Mouse (Mus musculus): Measurements from ENCODE around the gene Zfp672.

The Zfp672 gene

DNA sequence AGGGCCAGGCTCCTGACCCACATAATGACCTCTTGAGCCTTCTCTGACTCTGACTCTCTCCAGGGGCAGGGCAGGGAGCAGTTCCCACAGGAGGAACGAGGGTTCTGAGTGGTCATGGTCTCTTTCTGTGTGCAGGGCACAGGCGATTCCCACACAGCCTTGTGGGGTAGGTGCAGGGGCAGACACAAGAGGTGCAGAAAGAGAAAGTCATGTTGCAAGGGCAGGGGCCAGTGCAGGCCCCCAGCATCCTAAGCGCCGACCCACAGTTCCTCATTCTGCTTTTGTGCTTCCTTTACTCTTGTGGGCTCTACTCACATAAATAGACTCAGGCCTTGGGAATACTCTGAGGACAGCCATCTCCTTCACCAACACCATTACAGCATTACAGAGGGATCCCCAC, 54.4 kb downstream of the Zfp672 start:
- no peak for DNase-seq

DNA sequence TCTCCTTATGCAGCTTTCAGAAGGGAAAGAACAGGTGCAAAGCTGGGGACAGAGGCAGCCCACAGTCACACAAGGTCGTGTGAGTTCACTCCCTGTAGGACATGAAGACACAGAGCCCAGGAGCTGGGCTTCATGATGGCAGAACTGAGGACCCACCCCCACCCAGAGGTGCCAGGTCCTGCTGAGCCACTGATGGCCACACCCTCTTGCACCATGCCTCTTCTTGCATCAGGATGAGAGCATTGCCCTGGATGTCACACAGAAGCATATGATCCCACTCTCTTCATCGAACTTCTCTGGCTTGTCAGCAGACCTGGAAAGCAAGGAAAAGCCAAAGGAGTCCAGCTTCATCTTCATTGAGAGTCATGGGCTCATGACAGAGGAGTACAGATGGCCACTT, 55.6 kb downstream of the Zfp672 start, which contains the start of gene 4930438A08Rik:
TSS of gene 4930438A08Rik (plus strand) at position 228 of the 400 bp plus-strand sequence.
- DNase-seq, result no peak

DNA sequence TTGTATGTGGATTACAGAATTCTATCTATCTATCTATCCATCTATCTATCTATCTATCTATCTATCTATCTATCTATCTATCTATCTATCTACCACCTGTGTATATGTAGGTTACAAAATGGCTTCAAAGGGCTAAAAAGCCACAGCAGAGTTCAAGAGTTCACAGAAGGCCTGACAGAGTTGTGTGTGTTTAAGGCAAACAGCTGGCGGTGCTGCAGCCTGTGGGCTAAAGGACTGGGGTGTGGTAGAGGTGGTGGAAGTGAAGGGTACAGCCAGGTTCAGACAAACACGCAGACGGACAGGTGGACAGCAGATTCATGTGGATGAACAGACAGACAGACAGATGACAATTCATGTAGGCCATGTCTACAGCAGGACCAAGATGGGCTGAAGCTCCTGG, 61.9 kb downstream of the Zfp672 start:
- DNase-seq, result no peak
